Mouse (Mus musculus) kidney, adult 2 months (tissue): Measurements from ENCODE around the gene Siah2. TPM values are rescaled to one million over a fixed set of nuclear protein-coding genes. Genes with fewer than 3 reads are reported as not detected.

ENCODE experiments used
- DNase-seq: peaks from one replicate; pipeline ENCODE4 v3.0.0; 2021
- H3K27ac ChIP-seq: fragments of 200-500 bp; 2 replicates; pipeline ENCODE4 v1.5.1; 2012; ENCODE audit warnings: low read depth, low read length, control low read depth, inconsistent platforms; ENCODE audit not compliant: insufficient read depth
- H3K27me3 ChIP-seq: fragments of 200-500 bp; replicated peaks from 2 replicates; pipeline ENCODE4 v1.6.1; 2012; ENCODE audit warnings: mild to moderate bottlenecking, moderate library complexity, low read length, inconsistent platforms; ENCODE audit not compliant: control insufficient read depth, insufficient read depth
- H3K36me3 ChIP-seq: fragments of 200-500 bp; 2 replicates; pipeline ENCODE4 v1.6.1; 2012; ENCODE audit warnings: mild to moderate bottlenecking, moderate library complexity, low read length, inconsistent platforms; ENCODE audit not compliant: control insufficient read depth, insufficient read depth
- H3K4me1 ChIP-seq: fragments of 200-500 bp; 2 replicates; pipeline ENCODE4 v1.6.1; 2011; ENCODE audit warnings: low read length; ENCODE audit not compliant: control insufficient read depth, insufficient read depth
- H3K4me3 ChIP-seq: fragments of 200-500 bp; 2 replicates; pipeline ENCODE4 v1.5.1; 2011; ENCODE audit warnings: mild to moderate bottlenecking, low read depth, low read length, control low read depth; ENCODE audit not compliant: insufficient read depth
- CTCF ChIP-seq: fragments of 200-500 bp; conservative IDR thresholded peaks from 2 replicates; pipeline ENCODE4 v1.5.1; 2011; ENCODE audit warnings: low read depth, mild to moderate bottlenecking, control low read depth, low read length, moderate library complexity, mixed read lengths; ENCODE audit not compliant: insufficient read depth, insufficient read length
- POLR2A ChIP-seq: fragments of 200-500 bp; IDR thresholded peaks from one replicate; pipeline ENCODE4 v1.6.1; 2011; ENCODE audit warnings: low read depth, low read length, control low read depth
- WGBS: fragments of 180-500 bp; shearing (Covaris S2); methylation state at CpG from one replicate; pipeline ENCODE4 v1.1.7; 2018; 5-methylcytosine and 5-hydroxymethylcytosine counted together
- polyA plus RNA-seq: library from polyadenylated mRNA; depleted of rRNA; stranded (reverse); fragments of >200 nt; gene quantifications from 2 replicates; pipeline ENCODE4 v1.2.3, GENCODE M21; 2012; rRNA removed

Siah2 gene
- 19.9 and 22.0 TPM in 2 replicates for polyA plus RNA-seq

GRCm38 (mm10) chr3:58691997-58692721 lies at the start of gene Siah2:
Gene Siah2 (minus strand): TSS chr3:58692400.
- Histone ChIP-seq H3K4me1 (peaks cover 13% of the 10 kb centered on the region; the same call in 1 of the 2 replicates), H3K4me3 (peak within 1 kb of the TSS; percentile 74), H3K27me3 (no peaks in the 10 kb centered on the region), H3K27ac (peak within 1 kb of the TSS; percentile 97), H3K36me3 (no peaks in the 10 kb centered on the region)
- TF ChIP-seq POLR2A, result peak; percentile 46
- TF ChIP-seq CTCF, result no peak
- under 1% methylated on average over 87 of the region's 87 CpGs for WGBS
- DNase-seq, result peak; percentile 94

GRCm38 (mm10) chr3:58739536-58739935 lies 47.3 kb upstream of the Siah2 start:
- DNase-seq, result no peak
- Histone ChIP-seq H3K4me3 (no peak overlapping the region), H3K36me3 (no peaks in the 10 kb centered on the region), H3K27me3 (no peaks in the 10 kb centered on the region), H3K27ac (no peak overlapping the region), H3K4me1 (no peaks in the 10 kb centered on the region)
- 75% methylated on average over 2 of the region's 2 CpGs for WGBS
- no peak for TF ChIP-seq POLR2A
- no peak for TF ChIP-seq CTCF

GRCm38 (mm10) chr3:58738346-58739089 lies 46.3 kb upstream of the Siah2 start:
- DNase-seq, result no peak
- TF ChIP-seq CTCF (no peak), POLR2A (no peak)
- Histone ChIP-seq H3K36me3 (no peaks in the 10 kb centered on the region), H3K27me3 (no peaks in the 10 kb centered on the region), H3K4me3 (no peak overlapping the region), H3K4me1 (no peaks in the 10 kb centered on the region), H3K27ac (no peak overlapping the region)
- 40% methylated on average over 6 of the region's 6 CpGs for WGBS

GRCm38 (mm10) chr3:58731520-58731919 lies 39.3 kb upstream of the Siah2 start:
- TF ChIP-seq POLR2A, result no peak
- TF ChIP-seq CTCF, result no peak
- DNase-seq, result no peak
- Histone ChIP-seq H3K27me3 (no peaks in the 10 kb centered on the region), H3K27ac (no peak overlapping the region), H3K36me3 (no peaks in the 10 kb centered on the region), H3K4me3 (no peak overlapping the region), H3K4me1 (no peaks in the 10 kb centered on the region)
- 79% methylated on average over 5 of the region's 5 CpGs for WGBS

GRCm38 (mm10) chr3:58730580-58730979 lies 38.4 kb upstream of the Siah2 start:
- no peaks in the 10 kb centered on the region for H3K36me3 ChIP-seq
- no peak overlapping the region for H3K4me3 ChIP-seq
- TF ChIP-seq CTCF, result no peak
- no peak for TF ChIP-seq POLR2A
- no peak overlapping the region for H3K27ac ChIP-seq
- 81% methylated on average over 3 of the region's 3 CpGs for WGBS
- H3K4me1 ChIP-seq, result no peaks in the 10 kb centered on the region
- no peaks in the 10 kb centered on the region for H3K27me3 ChIP-seq
- DNase-seq, result no peak

GRCm38 (mm10) chr3:58729549-58729948 lies 37.3 kb upstream of the Siah2 start:
- Histone ChIP-seq H3K36me3 (no peaks in the 10 kb centered on the region), H3K27me3 (no peaks in the 10 kb centered on the region), H3K4me1 (no peaks in the 10 kb centered on the region), H3K27ac (no peak overlapping the region), H3K4me3 (no peak overlapping the region)
- peak; percentile 21 for DNase-seq
- TF ChIP-seq CTCF, result no peak
- no peak for TF ChIP-seq POLR2A

GRCm38 (mm10) chr3:58727601-58728000 lies 35.4 kb upstream of the Siah2 start:
- Histone ChIP-seq H3K36me3 (no peaks in the 10 kb centered on the region), H3K27ac (no peak overlapping the region), H3K27me3 (no peaks in the 10 kb centered on the region), H3K4me3 (no peak overlapping the region), H3K4me1 (no peaks in the 10 kb centered on the region)
- TF ChIP-seq POLR2A, result no peak
- DNase-seq, result no peak
- 84% methylated on average over 4 of the region's 4 CpGs for WGBS
